8 mouse cellular contexts compared by ENCODE assay signal in genomic region chr17:24896241-24896992, GRCm38 (mm10). TPM values are rescaled to one million over a fixed set of nuclear protein-coding genes. Genes with fewer than 3 reads are reported as not detected.
A peak's percentile ranks its signal among the peaks of the same experiment; 100 is the strongest.
DNase-seq lines count a peak whose midpoint lies in the region; ATAC-seq lines count a peak whose summit lies in the region.

Gene Nme3 (plus strand): TSS chr17:24896500.

- ATAC-seq in intestine, embryonic 14.5 days (replicated peaks; ENCODE audit: low FRiP score, low TSS enrichment, low read depth): peak; percentile 82

- peak within 1 kb of the TSS; percentile 83 for H3K4me2 ChIP-seq in intestine, embryonic 14.5 days (ENCODE audit: low read length)

- H3K4me3 ChIP-seq in intestine, embryonic 14.5 days (ENCODE audit: low read depth, low read length): peak within 1 kb of the TSS; percentile 97
- H3K4me3 ChIP-seq in midbrain, embryonic 10.5 days: peak within 1 kb of the TSS; percentile 91

- H3K4me1 ChIP-seq in intestine, embryonic 14.5 days (replicated peaks; ENCODE audit: control insufficient read depth, insufficient read depth, low read length): peaks cover 27% of the 10 kb centered on the region
- peaks cover 45% of the 10 kb centered on the region for H3K4me1 ChIP-seq in midbrain, embryonic 10.5 days

- intact Hi-C loops in gastrocnemius, postnatal 36 days (cut with DNase I): loop anchor here (10.0 kb wide), 1 partner anchor 928 kb away; the partner anchor contains the start of genes Jmjd8 and Wdr24
- intact Hi-C loops in left cerebral cortex, postnatal 4 days (cut with DNase I): no loop called here

- H3K27ac ChIP-seq in intestine, embryonic 14.5 days (ENCODE audit: low read depth): peak within 1 kb of the TSS; percentile 69
- H3K27ac ChIP-seq in midbrain, embryonic 10.5 days (replicated peaks): peak within 1 kb of the TSS; percentile 91

- DNase-seq in layer of hippocampus, adult 11-12 months (ENCODE audit: low spot score): peak; percentile 73
- DNase-seq in layer of hippocampus, adult 9-10 months (ENCODE audit: low spot score): no peak
- DNase-seq in embryo, embryonic 10 days (ENCODE audit: low spot score): peak; percentile 78
- peak; percentile 55 to 61 for DNase-seq in gastrocnemius, postnatal 36 days
- DNase-seq in intestine, embryonic 14.5 days (ENCODE audit: low spot score): peak; percentile 90
- peak; percentile 75 for DNase-seq in left cerebral cortex, postnatal 4 days
- peak; percentile 79 for DNase-seq in midbrain, embryonic 10.5 days (ENCODE audit: low spot score)
- peak; percentile 74 for DNase-seq in right cerebral cortex, postnatal 4 days

- H3K36me3 ChIP-seq in intestine, embryonic 14.5 days (ENCODE audit: control insufficient read depth, insufficient read depth, low read length): peaks cover 67% of the 10 kb centered on the region
- H3K36me3 ChIP-seq in midbrain, embryonic 10.5 days: peaks cover 72% of the 10 kb centered on the region

- no peaks in the 10 kb centered on the region for H3K27me3 ChIP-seq in intestine, embryonic 14.5 days (replicated peaks; ENCODE audit: control insufficient read depth, insufficient read depth, low read length)
- no peaks in the 10 kb centered on the region for H3K27me3 ChIP-seq in midbrain, embryonic 10.5 days (ENCODE audit: low read depth, poor library complexity, severe bottlenecking)

- peak within 1 kb of the TSS; percentile 85 for H3K9ac ChIP-seq in intestine, embryonic 14.5 days (ENCODE audit: low read length)

- no peaks in the 10 kb centered on the region for H3K9me3 ChIP-seq in intestine, embryonic 14.5 days (ENCODE audit: control insufficient read depth, low read length)
- no peaks in the 10 kb centered on the region for H3K9me3 ChIP-seq in midbrain, embryonic 10.5 days (replicated peaks)

- WGBS in intestine, embryonic 14.5 days: 1% methylated on average over 50 of the region's 50 CpGs
- WGBS in midbrain, embryonic 10.5 days: 1% methylated on average over 50 of the region's 50 CpGs

RNA-seq across cellular contexts. Expression of gene Nme3, which starts in this region (rescaled TPM):
- total RNA-seq in gastrocnemius, postnatal 36 days (2021): 10 to 100 TPM; 10.3 to 11.7 TPM
- 86.4 and 90.7 TPM in 2 replicates for polyA plus RNA-seq in intestine, embryonic 14.5 days (2014; fragmentation: Nextera tagmentation; extraction: Ambion mirVana)
- 10 to 100 TPM; 38.7 to 43.0 TPM for total RNA-seq in left cerebral cortex, postnatal 4 days (2021)
- polyA plus RNA-seq in midbrain, embryonic 10.5 days (2016; fragmentation: Nextera tagmentation; extraction: Ambion mirVana): 46.2 and 47.0 TPM in 2 replicates
